Mouse (Mus musculus): ENCODE measurements around the gene Rpa3.

Gene Rpa3

GRCm38 (mm10) chr6:8209047-8209865 lies 49.7 kb downstream of the Rpa3 start, which contains the start of gene Mios:
TSS of gene Mios (plus strand) at chr6:8209222.
- peak; percentile 85 to 94 for DNase-seq

Measured in cerebellum, adult 18-20 months (tissue).